Mouse (Mus musculus) lung, postnatal 4 days (tissue): ENCODE measurements at regions not wholly inside any gene's neighbourhood (a gene's known extent, or its start where the extent isn't known, plus 50 kb on each side); places are given as distances from the start of the nearest gene placed in this dataset.

Experiments used
- DNase-seq, 2 experiments: peaks; one replicate each; pipeline ENCODE4 v3.0.0; 2021

- DNase-seq: no peak
Observed at GRCm38 (mm10) chr8:26848955-26849684, 128.0 kb upstream of the Zfp703 start.

DNA sequence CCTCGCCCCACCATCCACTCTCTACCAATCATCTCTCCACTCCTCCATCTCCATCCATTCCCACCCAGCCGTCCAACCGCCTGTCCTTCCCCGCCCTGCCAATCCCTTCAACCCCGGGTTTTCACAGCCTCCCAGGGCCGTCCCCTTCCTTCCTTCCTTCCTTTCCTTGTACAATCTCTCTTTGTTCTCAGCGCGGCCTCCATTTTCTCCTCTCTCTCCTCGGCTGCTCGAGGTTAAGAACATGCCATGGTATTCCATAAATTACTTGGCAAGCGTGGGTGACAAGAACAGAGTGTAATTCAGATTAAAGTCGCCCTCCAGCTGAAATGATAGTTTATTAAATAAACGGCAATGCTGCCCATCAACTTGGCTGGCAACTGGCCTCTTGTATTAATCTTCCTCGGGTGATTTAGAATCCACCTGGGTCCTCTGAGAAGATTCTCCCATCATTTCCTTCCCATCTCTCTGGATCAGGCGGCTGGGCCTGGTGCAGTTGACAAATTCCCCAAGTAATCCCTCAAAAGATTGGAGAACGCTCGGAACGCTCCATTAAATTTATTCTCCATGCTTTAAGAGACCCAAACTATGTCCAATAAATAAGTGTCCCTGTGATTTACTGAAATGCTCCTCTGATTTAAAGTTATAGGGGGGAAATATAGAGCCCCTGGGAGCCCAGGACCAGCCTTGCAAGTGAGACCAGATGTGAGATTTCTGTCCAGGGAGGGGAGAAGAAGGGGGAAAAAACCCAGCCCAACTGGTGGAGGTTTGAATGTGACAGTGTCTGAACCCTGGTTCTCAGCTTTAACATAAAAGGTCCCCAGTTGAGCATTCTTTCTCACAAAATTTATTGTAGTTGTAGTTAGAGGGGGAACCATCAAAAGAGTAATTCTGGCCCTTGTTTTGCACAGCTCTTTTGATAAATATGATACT lies 125.0 kb upstream of the Zfp703 start:
- DNase-seq: no peak

DNA sequence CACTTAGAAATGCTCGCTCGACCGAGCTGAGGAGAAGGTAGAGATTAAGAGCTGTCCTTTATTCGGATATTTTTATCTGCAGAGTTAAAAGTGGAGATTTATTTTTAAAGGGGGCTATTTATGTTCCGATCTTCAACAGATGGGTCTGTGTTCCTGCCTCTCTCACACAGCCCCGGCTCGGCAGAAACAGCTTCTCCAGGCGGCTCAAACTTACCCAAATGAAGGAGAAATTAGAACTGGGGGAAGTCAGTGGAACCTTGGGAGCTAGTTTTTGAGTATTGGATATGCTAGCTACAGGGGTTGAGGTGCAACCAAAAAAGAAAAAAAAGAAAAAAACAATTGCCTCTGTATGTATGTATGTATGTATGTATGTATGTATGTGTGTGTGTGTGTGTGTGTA lies 124.2 kb upstream of the Zfp703 start:
- DNase-seq: no peak

- DNase-seq: no peak
Observed at GRCm38 (mm10) chr8:26854557-26855238, 122.4 kb upstream of the Zfp703 start.

GRCm38 (mm10) chr8:26855256-26855655 lies 121.9 kb upstream of the Zfp703 start:
- no peak for DNase-seq

DNA sequence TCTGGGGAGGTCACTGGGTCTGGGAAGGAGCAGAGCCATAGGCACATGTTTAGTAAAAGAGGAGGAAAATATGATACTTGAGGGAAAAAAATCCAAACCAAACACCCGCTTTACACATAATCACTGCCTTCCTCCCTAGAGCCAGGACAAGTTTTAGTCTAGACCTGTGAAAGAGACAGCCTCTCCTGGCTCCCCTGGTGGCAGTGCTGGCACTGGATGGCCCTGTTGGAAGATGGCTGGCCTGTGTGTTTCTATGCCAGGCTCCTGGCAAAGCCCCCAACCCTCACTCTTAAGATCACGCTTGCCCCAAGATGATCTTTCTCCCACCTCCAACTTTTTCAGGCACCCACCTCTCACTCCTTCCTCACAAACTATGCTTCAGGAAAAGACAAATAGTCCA lies 112.6 kb upstream of the Zfp703 start:
- no peak for DNase-seq

DNA sequence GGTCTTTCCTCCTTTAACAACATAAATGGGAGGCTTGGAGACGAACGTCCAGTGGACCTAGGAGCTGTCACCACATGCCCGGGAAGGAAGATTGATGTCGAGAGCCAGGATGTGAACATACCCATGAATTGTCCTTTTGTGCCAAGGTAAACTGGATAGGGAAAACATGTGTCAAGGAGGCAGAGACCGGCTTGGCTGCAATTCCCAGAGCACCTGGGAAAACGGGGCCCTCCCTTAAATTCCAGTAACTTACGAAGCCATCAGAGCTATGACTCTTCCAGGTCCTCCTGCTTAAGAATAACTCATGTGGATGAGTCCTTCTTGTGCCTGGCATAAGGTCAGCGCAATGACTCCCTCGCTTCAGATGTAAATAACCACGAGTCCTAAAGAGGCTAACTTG lies 112.2 kb upstream of the Zfp703 start:
- no peak for DNase-seq

- DNase-seq: no peak
Observed at GRCm38 (mm10) chr8:26868101-26868848, 108.8 kb upstream of the Zfp703 start.

GRCm38 (mm10) chr8:26868849-26869110 lies 108.3 kb upstream of the Zfp703 start:
- DNase-seq: no peak

GRCm38 (mm10) chr8:26871838-26872237 lies 105.3 kb upstream of the Zfp703 start:
- no peak for DNase-seq

- no peak for DNase-seq
Observed at GRCm38 (mm10) chr8:26872382-26872781, 104.7 kb upstream of the Zfp703 start.

DNA sequence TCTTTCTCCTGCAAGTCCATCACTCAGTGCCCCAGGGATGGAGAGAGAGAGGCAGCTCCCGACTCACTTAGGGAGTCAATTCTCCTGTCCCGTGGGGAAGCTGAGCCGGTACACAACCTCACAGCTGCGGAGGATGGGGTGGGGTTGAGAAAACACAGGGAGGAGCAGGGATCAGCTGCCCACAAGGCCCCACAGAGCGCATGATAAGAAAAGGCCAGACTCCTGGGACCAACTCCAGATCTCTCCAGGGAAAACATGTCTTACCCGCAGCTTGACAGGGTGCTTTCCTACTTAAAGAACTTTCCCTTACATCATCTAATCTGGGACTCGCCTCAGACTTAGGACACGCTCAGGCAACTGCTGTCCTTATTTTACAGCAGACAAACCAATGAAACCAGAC lies 104.3 kb upstream of the Zfp703 start:
- DNase-seq: no peak

GRCm38 (mm10) chr8:26880177-26880576 lies 96.9 kb upstream of the Zfp703 start:
- DNase-seq: no peak

- DNase-seq: no peak
Observed at GRCm38 (mm10) chr8:26881268-26882120, 95.6 kb upstream of the Zfp703 start.

DNA sequence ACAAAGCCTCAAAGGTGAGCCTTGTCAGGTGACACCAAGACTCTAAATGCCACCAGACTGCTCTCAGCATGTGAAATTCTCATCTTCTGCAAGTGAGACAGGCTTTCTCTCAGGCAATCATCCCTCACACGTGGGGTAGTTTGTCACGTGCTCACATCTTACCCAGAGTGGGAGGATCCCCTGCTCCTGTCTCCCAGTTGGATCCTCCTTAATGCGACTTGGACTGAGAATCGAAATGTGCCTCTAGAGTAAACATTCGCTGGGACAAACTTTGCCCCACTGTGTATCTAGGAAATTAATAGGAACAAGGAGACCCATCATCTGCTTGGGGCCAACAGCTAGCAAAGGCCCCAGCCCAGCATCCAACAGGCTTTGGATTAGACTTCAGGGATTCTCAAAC lies 94.5 kb upstream of the Zfp703 start:
- no peak for DNase-seq

DNA sequence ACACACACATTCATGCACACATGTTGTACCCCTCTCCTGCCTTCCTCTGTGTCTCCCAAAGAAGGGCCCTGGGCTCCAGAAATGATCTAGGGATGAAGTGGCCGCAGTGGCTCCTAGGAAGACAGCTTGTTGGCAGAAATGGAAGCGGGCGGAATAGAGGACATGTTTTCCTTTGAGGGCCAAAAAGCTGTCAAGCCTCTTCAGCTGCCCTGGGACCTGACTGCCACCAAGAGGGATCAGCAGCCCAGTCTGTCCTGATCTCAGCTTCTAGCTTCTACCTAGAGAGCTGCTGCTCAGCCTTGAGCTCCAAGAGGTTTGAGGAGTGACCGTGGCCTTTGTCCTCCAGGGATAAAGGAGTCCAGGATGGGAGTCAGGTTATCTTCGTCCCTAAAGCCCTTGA lies 93.8 kb upstream of the Zfp703 start:
- no peak for DNase-seq

GRCm38 (mm10) chr8:26883770-26884169 lies 93.4 kb upstream of the Zfp703 start:
- no peak for DNase-seq

GRCm38 (mm10) chr8:26884350-26884749 lies 92.8 kb upstream of the Zfp703 start:
- peak in 1 of 2 experiments; percentile 40 for DNase-seq

GRCm38 (mm10) chr8:26885365-26885764 lies 91.8 kb upstream of the Zfp703 start:
- no peak for DNase-seq

DNA sequence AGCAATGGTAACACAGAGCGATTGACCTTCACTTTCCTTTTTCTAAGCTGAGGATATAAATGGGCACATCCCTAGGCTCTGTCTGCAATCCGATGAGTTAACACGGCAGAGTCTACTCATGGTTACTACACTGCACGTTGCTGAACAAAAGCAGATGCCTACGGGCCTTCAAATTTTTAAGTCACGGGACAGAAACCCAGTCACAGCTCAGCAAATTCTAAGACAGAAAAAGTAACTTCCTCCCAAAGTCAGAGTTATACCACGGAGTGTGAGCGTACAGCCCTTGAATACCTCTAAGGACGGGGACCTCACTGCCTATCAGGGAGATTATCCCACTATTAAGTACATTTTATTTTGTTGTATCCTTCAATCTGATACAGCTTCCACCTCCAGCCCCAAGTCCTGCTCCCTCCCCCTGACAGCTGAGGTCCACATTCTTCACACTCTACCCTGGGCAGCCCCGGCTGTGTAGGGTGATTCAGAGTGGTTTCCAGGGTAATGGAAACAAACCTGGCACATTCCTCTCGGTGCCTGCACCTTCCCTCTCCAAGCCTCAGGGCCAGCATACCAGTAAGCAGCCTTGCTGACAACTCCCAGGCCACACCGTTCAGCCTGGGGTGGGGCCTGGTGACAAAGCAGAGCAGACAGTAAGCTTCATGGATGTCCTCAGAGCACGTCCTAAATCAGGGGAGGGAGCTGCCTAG lies 90.2 kb upstream of the Zfp703 start:
- peak; percentile 35 to 65 for DNase-seq

DNA sequence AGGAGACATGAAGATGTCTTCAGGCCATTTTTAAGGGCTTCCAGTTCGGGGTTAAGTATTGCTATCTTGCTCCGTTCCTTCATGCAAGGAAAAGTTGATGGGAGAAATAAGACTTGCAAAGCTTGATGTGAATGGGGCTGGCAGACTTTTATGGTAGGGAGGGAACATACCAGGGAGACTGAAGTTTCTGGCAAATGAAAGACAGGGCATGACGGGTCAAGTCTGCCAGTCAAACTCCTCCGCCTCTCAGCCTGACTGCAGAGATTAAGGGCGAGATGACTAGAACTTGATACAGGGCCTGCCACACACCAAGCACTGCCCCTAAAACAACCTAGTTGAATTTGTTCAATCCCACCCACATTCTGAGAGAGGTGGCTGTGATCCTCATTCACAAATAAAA lies 89.6 kb upstream of the Zfp703 start:
- no peak for DNase-seq
